Mouse (Mus musculus) liver, adult 2 months (tissue): ENCODE results near the gene S100a9. TPM values are rescaled to one million over a fixed set of nuclear protein-coding genes. Genes with fewer than 3 reads are reported as not detected.

ENCODE experiments used
- DNase-seq: peaks from one replicate; pipeline ENCODE4 v3.0.0-alpha.2; 2011; ENCODE audit warnings: low read depth, low spot score; ENCODE audit errors: extremely low read depth
- H3K27ac ChIP-seq: fragments of 200-500 bp; replicated peaks from 2 replicates; pipeline ENCODE4 v1.5.1; 2012; ENCODE audit warnings: low read depth, mild to moderate bottlenecking, control low read depth, inconsistent platforms, low read length; ENCODE audit not compliant: insufficient read depth
- H3K27me3 ChIP-seq: fragments of 200-500 bp; 2 replicates; pipeline ENCODE4 v1.6.1; 2012; ENCODE audit warnings: mild to moderate bottlenecking, moderate library complexity, low read length, inconsistent platforms; ENCODE audit not compliant: control insufficient read depth, insufficient read depth
- H3K36me3 ChIP-seq: fragments of 200-500 bp; 2 replicates; pipeline ENCODE4 v1.6.1; 2012; ENCODE audit warnings: low read length, inconsistent platforms; ENCODE audit not compliant: control insufficient read depth, insufficient read depth
- H3K4me1 ChIP-seq: fragments of 200-500 bp; 2 replicates; pipeline ENCODE4 v1.6.1; 2011; ENCODE audit warnings: low read length; ENCODE audit not compliant: control insufficient read depth, insufficient read depth
- H3K4me3 ChIP-seq: fragments of 200-500 bp; 2 replicates; pipeline ENCODE4 v1.5.1; 2011; ENCODE audit warnings: low read depth, mild to moderate bottlenecking, control low read depth, low read length, moderate library complexity; ENCODE audit not compliant: insufficient read depth
- H3K79me2 ChIP-seq: fragments of 200-500 bp; 2 replicates; pipeline ENCODE4 v1.6.1; 2012; ENCODE audit warnings: inconsistent platforms, mild to moderate bottlenecking, low read length, moderate library complexity; ENCODE audit not compliant: control insufficient read depth, insufficient read depth
- H3K9ac ChIP-seq: fragments of 200-500 bp; 2 replicates; pipeline ENCODE4 v1.6.1; 2012; ENCODE audit warnings: low read depth, mild to moderate bottlenecking, control low read depth, inconsistent platforms, low read length
- CTCF ChIP-seq: fragments of 200-500 bp; IDR thresholded peaks from 2 replicates; pipeline ENCODE4 v1.5.1; 2011; ENCODE audit warnings: low read depth, low read length, control low read depth
- POLR2A ChIP-seq: fragments of 200-500 bp; IDR thresholded peaks from 2 replicates; pipeline ENCODE4 v1.6.1; 2011; ENCODE audit warnings: low read length, control low read depth; ENCODE audit not compliant: insufficient read depth; ENCODE audit errors: extremely low read depth
- WGBS: fragments of 180-500 bp; shearing (Covaris S2); methylation state at CpG from one replicate; pipeline ENCODE4 v1.1.7; 2018; 5-methylcytosine and 5-hydroxymethylcytosine counted together
- polyA plus RNA-seq: library from polyadenylated mRNA; depleted of rRNA; stranded (reverse); fragments of >200 nt; gene quantifications from 2 replicates; pipeline ENCODE4 v1.2.3, GENCODE M21; 2012; rRNA removed
- total RNA-seq: library from RNA; depleted of rRNA; stranded (reverse); fragments of >200 nt; gene quantifications from 2 replicates; pipeline ENCODE4 v1.2.3, GENCODE M21; 2014; rRNA removed

Gene S100a9
- total and polyA plus RNA-seq, 2 experiments: 0.92 to 2.6 TPM

DNA sequence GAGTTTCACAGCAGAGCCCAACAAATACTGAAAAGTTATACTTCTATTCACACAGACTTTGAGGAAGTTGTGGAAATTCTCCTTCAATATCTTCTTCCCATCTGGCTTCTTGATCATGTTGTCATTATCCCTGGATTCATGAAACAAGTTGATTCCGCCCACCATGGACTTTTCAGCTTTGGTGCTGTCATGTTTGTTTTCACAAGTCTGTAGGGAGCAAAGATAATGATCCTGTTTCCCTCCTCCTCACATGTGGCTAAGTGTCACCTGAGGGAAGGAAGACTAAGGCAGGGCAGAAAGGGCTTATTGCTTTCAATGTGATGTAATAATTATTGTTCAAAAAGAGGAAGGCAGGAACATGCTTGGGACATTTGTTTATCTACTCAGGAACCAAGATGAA lies 48.2 kb downstream of the S100a9 start:
- H3K79me2 ChIP-seq: no peaks in the 10 kb centered on the region
- no peak for TF ChIP-seq POLR2A
- no peak for TF ChIP-seq CTCF
- H3K9ac ChIP-seq: no peak overlapping the region
- H3K36me3 ChIP-seq: no peaks in the 10 kb centered on the region
- no peak overlapping the region for H3K4me3 ChIP-seq
- no peak overlapping the region for H3K27ac ChIP-seq
- WGBS: 55% methylated on average over 1 of the region's 1 CpGs
- H3K4me1 ChIP-seq: no peaks in the 10 kb centered on the region
- H3K27me3 ChIP-seq: no peaks in the 10 kb centered on the region
- DNase-seq: no peak

DNA sequence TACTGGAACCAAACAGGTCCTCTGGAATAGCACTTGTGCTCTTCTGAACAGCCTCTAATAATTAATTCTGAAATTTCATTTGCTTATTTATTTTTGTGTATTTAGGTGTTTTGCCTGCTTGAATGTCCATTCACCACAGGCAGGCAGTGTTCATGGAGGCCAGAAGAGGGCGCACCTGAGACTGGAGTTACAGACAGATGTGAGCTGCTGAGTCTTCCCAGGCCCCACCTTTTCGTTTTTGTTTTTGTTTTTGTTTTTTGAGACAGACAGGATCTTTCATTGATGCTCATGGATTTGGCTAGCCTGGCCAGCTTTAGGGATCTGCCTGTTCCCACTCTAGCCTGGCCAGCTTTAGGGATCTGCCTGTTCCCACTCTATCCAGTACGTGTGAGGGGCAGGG lies 51.3 kb downstream of the S100a9 start:
- Histone ChIP-seq H3K79me2 (no peaks in the 10 kb centered on the region), H3K4me3 (no peak overlapping the region), H3K9ac (no peak overlapping the region), H3K27ac (no peak overlapping the region), H3K4me1 (no peaks in the 10 kb centered on the region), H3K27me3 (no peaks in the 10 kb centered on the region), H3K36me3 (no peaks in the 10 kb centered on the region)
- WGBS: 43% methylated on average over 3 of the region's 3 CpGs
- DNase-seq: peak; percentile 32
- TF ChIP-seq CTCF: peak; percentile 80
- no peak for TF ChIP-seq POLR2A

Other genes starting within 250 kb of the S100a9 start
- 5.6 and 8.3 TPM in 2 replicates for gene Npr1, start 229.9 kb downstream of the S100a9 start, total RNA-seq
- 10.2 and 13.2 TPM in 2 replicates for gene Npr1, start 229.9 kb downstream of the S100a9 start, polyA plus RNA-seq
- gene Ilf2, start 219.6 kb downstream of the S100a9 start, total RNA-seq: 13.2 and 16.0 TPM in 2 replicates
- 6.5 and 6.9 TPM in 2 replicates for gene Ilf2, start 219.6 kb downstream of the S100a9 start, polyA plus RNA-seq
- gene Snapin, start 204.7 kb downstream of the S100a9 start, total RNA-seq: 12.8 and 18.5 TPM in 2 replicates
- gene Snapin, start 204.7 kb downstream of the S100a9 start, polyA plus RNA-seq: 10.4 and 10.6 TPM in 2 replicates
- gene Chtop, start 186.2 kb downstream of the S100a9 start, total RNA-seq: 30.9 and 31.0 TPM in 2 replicates
- 23.5 and 24.9 TPM in 2 replicates for gene Chtop, start 186.2 kb downstream of the S100a9 start, polyA plus RNA-seq
- gene S100a1, start 181.3 kb downstream of the S100a9 start, total RNA-seq: 115 and 123 TPM in 2 replicates
- gene S100a1, start 181.3 kb downstream of the S100a9 start, polyA plus RNA-seq: 241 and 335 TPM in 2 replicates
- 70.7 and 81.7 TPM in 2 replicates for gene S100a13, start 181.3 kb downstream of the S100a9 start, total RNA-seq
- 40.2 and 40.5 TPM in 2 replicates for gene S100a13, start 181.3 kb downstream of the S100a9 start, polyA plus RNA-seq
- gene S100a14, start 168.9 kb downstream of the S100a9 start, total RNA-seq: not detected in 2 replicates
- not detected in 2 replicates for gene S100a14, start 168.9 kb downstream of the S100a9 start, polyA plus RNA-seq
- 38.0 and 40.7 TPM in 2 replicates for gene S100a16, start 158.5 kb downstream of the S100a9 start, total RNA-seq
- gene S100a16, start 158.5 kb downstream of the S100a9 start, polyA plus RNA-seq: 40.1 and 55.0 TPM in 2 replicates
- not detected in 2 replicates for gene S100a3, start 135.1 kb downstream of the S100a9 start, total RNA-seq
- not detected in 2 replicates for gene S100a3, start 135.1 kb downstream of the S100a9 start, polyA plus RNA-seq
- not detected in 2 replicates for gene S100a2, start 105.5 kb downstream of the S100a9 start, total RNA-seq
- gene S100a2, start 105.5 kb downstream of the S100a9 start, polyA plus RNA-seq: not detected in 2 replicates
- gene Gm42674, start 93.8 kb downstream of the S100a9 start, total RNA-seq: not detected in 2 replicates
- gene Gm42674, start 93.8 kb downstream of the S100a9 start, polyA plus RNA-seq: not detected in 2 replicates
- gene S100a4, start 92.0 kb downstream of the S100a9 start, total RNA-seq: 2.8 and 2.9 TPM in 2 replicates
- 0.87 and 1.0 TPM in 2 replicates for gene S100a4, start 92.0 kb downstream of the S100a9 start, polyA plus RNA-seq
- not detected in 2 replicates for gene S100a5, start 87.2 kb downstream of the S100a9 start, total RNA-seq
- gene S100a5, start 87.2 kb downstream of the S100a9 start, polyA plus RNA-seq: not detected in 2 replicates
- 2.4 and 3.6 TPM in 2 replicates for gene S100a6, start 82.8 kb downstream of the S100a9 start, total RNA-seq
- 4.7 and 8.1 TPM in 2 replicates for gene S100a6, start 82.8 kb downstream of the S100a9 start, polyA plus RNA-seq
- gene S100a7a, start 41.7 kb downstream of the S100a9 start, total RNA-seq: not detected in 2 replicates
- not detected in 2 replicates for gene S100a7a, start 41.7 kb downstream of the S100a9 start, polyA plus RNA-seq
- 1.4 and 1.7 TPM in 2 replicates for gene S100a8, start 26.7 kb downstream of the S100a9 start, total RNA-seq
- 0.54 and 0.90 TPM in 2 replicates for gene S100a8, start 26.7 kb downstream of the S100a9 start, polyA plus RNA-seq
- not detected in 2 replicates for gene Pglyrp4, start 31.2 kb upstream of the S100a9 start, total RNA-seq
- not detected in 2 replicates for gene Pglyrp4, start 31.2 kb upstream of the S100a9 start, polyA plus RNA-seq
- gene Gm5849, start 82.2 kb upstream of the S100a9 start, total RNA-seq: not detected in 2 replicates
- gene Gm5849, start 82.2 kb upstream of the S100a9 start, polyA plus RNA-seq: not detected in 2 replicates